Mouse (Mus musculus) embryonic facial prominence, embryonic 11.5 days (tissue): ENCODE measurements around the gene Tnrc6c. TPM values are rescaled to one million over a fixed set of nuclear protein-coding genes. Genes with fewer than 3 reads are reported as not detected.
A peak's percentile ranks its signal among the peaks of the same experiment; 100 is the strongest.

ENCODE experiments used
- ATAC-seq: fragments of 200-750 bp; cut with Nextera tagmentation; replicated peaks from 2 replicates; pipeline ENCODE4 v1.8.0; 2017; ENCODE audit warnings: low read depth; ENCODE audit not compliant: insufficient number of reproducible peaks, low FRiP score, low TSS enrichment
- DNase-seq: peaks from one replicate; pipeline ENCODE4 v3.0.0-alpha.2; 2015; ENCODE audit warnings: low spot score
- H3K27ac ChIP-seq: fragments of 300-500 bp; sonication (generic); replicated peaks from 2 replicates; pipeline ENCODE4 v1.5.1; 2014; ENCODE audit warnings: mild to moderate bottlenecking, low read depth, low read length, control low read depth
- H3K27me3 ChIP-seq: fragments of 300-500 bp; sonication (generic); 2 replicates; pipeline ENCODE4 v1.6.1; 2014; ENCODE audit warnings: mild to moderate bottlenecking, low read length, moderate library complexity, mixed read lengths; ENCODE audit not compliant: control insufficient read depth, insufficient read depth
- H3K36me3 ChIP-seq: fragments of 300-500 bp; sonication (generic); replicated peaks from 2 replicates; pipeline ENCODE4 v1.6.1; 2014; ENCODE audit warnings: low read depth, mild to moderate bottlenecking, low read length, moderate library complexity, mixed read lengths; ENCODE audit not compliant: control insufficient read depth, insufficient read depth
- H3K4me1 ChIP-seq: fragments of 300-500 bp; sonication (generic); 2 replicates; pipeline ENCODE4 v1.6.1; 2014; ENCODE audit warnings: low read length, mixed read lengths; ENCODE audit not compliant: control insufficient read depth, insufficient read depth
- H3K4me2 ChIP-seq: fragments of 300-500 bp; sonication (generic); 2 replicates; pipeline ENCODE4 v1.6.1; 2014; ENCODE audit warnings: low read depth, mild to moderate bottlenecking, control low read depth, low read length, moderate library complexity
- H3K4me3 ChIP-seq: fragments of 300-500 bp; sonication (generic); 2 replicates; pipeline ENCODE4 v1.5.1; 2014; ENCODE audit warnings: low read depth, low read length, control low read depth
- H3K9ac ChIP-seq: fragments of 300-500 bp; sonication (generic); replicated peaks from 2 replicates; pipeline ENCODE4 v1.6.1; 2014; ENCODE audit warnings: mild to moderate bottlenecking, control low read depth, low read length
- H3K9me3 ChIP-seq: fragments of 300-500 bp; sonication (generic); replicated peaks from 2 replicates; pipeline ENCODE4 v1.6.1; 2016; ENCODE audit warnings: mild to moderate bottlenecking, low read length, inconsistent platforms, mixed read lengths; ENCODE audit not compliant: control insufficient read depth
- WGBS: fragments of 180-500 bp; shearing (Covaris S2); extraction: QIAGEN DNeasy Blood & Tissue Kit; methylation state at CpG from one replicate; pipeline ENCODE4 v1.1.7; 2014; 5-methylcytosine and 5-hydroxymethylcytosine counted together
- polyA plus RNA-seq: library from polyadenylated mRNA; unstranded; fragments of >200 nt; fragmentation: Nextera tagmentation; extraction: Ambion mirVana; gene quantifications from 2 replicates; pipeline ENCODE4 v1.2.1, GENCODE M21; 2014

The Tnrc6c gene
- polyA plus RNA-seq, 1 experiment from 2014 or later = 16.7 TPM

DNA sequence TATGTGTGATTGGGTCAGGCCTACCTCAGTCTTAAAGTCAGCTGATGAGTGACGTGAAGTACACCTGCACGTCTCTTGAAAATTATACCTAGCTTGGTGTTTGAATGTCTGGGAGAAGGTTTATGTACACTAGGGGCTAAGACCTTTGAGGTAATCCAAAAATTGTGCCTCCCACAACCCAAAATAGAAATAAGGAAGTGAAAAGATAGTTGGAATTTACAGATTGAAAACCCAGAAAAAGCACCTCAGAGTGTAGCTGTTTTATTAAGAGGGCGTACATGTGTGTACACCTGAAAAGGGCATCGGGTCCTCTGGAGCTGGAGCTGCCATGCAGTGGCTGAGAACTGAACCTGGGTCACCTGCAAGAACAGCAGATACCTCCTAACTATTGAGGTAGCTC, 24.1 kb downstream of the Tnrc6c start:
- H3K9ac ChIP-seq = no peak overlapping the region
- no peaks in the 10 kb centered on the region for H3K27me3 ChIP-seq
- no peak overlapping the region for H3K4me3 ChIP-seq
- H3K9me3 ChIP-seq = no peaks in the 10 kb centered on the region
- WGBS = 90% methylated on average over 4 of the region's 4 CpGs
- no peaks in the 10 kb centered on the region for H3K36me3 ChIP-seq
- no peak overlapping the region for H3K27ac ChIP-seq
- H3K4me1 ChIP-seq = no peaks in the 10 kb centered on the region
- DNase-seq (no peak), ATAC-seq (no peak)
- no peak overlapping the region for H3K4me2 ChIP-seq

DNA sequence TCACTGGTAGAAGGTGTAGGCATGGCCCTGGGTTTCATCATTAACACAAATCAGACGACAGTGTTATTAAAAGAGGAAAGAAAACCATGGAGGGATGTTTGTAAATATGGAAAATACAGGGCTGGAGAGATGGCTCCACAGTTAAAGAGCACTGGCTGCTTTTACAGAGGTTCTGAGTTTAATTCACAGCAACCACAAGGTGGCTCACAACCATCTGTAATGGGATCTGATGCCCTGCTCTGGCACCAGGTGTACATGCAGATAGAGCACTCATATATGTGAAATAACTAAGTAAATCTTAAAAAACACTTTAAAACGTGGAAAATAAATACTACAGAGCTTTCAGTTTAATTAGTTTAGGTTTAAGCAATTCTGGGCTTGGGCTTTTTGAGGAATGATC, 24.7 kb downstream of the Tnrc6c start:
- H3K36me3 ChIP-seq = no peaks in the 10 kb centered on the region
- DNase-seq = no peak
- H3K9ac ChIP-seq = no peak overlapping the region
- no peaks in the 10 kb centered on the region for H3K9me3 ChIP-seq
- 58% methylated on average over 2 of the region's 2 CpGs for WGBS
- H3K4me3 ChIP-seq = no peak overlapping the region
- no peaks in the 10 kb centered on the region for H3K4me1 ChIP-seq
- no peak overlapping the region for H3K4me2 ChIP-seq
- ATAC-seq = no peak
- no peaks in the 10 kb centered on the region for H3K27me3 ChIP-seq
- H3K27ac ChIP-seq = no peak overlapping the region

- no peaks in the 10 kb centered on the region for H3K27me3 ChIP-seq
- H3K9ac ChIP-seq = no peak overlapping the region
- DNase-seq (no peak), ATAC-seq (no peak)
- no peaks in the 10 kb centered on the region for H3K9me3 ChIP-seq
- H3K4me1 ChIP-seq = no peaks in the 10 kb centered on the region; the same call in 1 of the 2 replicates
- 28% methylated on average over 5 of the region's 5 CpGs for WGBS
- no peak overlapping the region for H3K27ac ChIP-seq
- H3K36me3 ChIP-seq = no peaks in the 10 kb centered on the region
- no peak overlapping the region for H3K4me3 ChIP-seq
- no peak overlapping the region for H3K4me2 ChIP-seq
Measured at GRCm38 (mm10) chr11:117684640-117685039, 30.6 kb downstream of the Tnrc6c start.

DNA sequence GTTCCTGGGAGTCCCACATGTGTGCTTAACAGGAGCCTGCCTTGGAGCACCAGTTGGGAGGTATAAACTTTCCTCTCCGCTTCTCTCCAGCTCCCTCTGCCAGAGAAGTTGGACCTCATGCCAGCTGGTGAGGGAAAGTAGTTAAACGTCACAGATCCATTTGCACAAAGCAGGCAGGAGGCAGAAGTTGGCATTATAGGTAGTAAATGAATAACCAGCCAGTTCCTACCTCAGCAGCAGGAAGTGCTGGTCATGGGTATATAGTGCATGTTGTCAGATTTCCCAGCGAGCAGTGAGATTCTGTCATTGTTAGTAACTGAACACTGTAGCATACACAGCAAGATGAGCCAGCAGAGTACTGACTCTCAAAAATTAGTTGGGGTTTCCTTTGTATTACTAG, 31.4 kb downstream of the Tnrc6c start:
- no peaks in the 10 kb centered on the region for H3K27me3 ChIP-seq
- no peak overlapping the region for H3K4me3 ChIP-seq
- DNase-seq (no peak), ATAC-seq (no peak)
- H3K36me3 ChIP-seq = no peaks in the 10 kb centered on the region
- H3K4me2 ChIP-seq = no peak overlapping the region
- no peak overlapping the region for H3K9ac ChIP-seq
- WGBS = 69% methylated on average over 3 of the region's 3 CpGs
- H3K9me3 ChIP-seq = no peaks in the 10 kb centered on the region
- H3K27ac ChIP-seq = no peak overlapping the region
- H3K4me1 ChIP-seq = no peaks in the 10 kb centered on the region; the same call in 1 of the 2 replicates

DNA sequence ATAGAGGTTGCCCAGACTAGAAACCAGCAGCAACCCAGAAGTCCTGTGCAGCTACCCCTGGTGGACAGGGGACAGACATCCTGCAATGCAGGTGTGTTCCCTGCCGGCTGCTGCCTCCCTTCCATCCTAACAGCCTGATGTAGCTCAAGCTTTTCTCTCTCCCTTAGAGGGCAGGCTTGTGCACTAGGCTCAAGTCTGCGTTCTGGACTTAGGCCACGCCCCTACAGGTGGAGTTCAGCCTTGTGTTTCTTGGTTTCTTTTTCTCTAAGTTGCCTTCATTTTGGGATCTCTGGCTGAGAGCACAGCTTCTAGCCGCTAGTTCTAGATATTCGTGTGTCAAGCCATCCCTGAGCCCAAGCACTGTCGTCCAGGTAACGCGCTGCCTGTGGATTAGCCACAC, 31.9 kb downstream of the Tnrc6c start:
- Histone ChIP-seq H3K4me3 (no peak overlapping the region), H3K27me3 (no peaks in the 10 kb centered on the region), H3K4me2 (no peak overlapping the region), H3K36me3 (no peaks in the 10 kb centered on the region), H3K4me1 (no peaks in the 10 kb centered on the region; the same call in 1 of the 2 replicates), H3K9ac (no peak overlapping the region), H3K27ac (no peak overlapping the region), H3K9me3 (no peaks in the 10 kb centered on the region)
- DNase-seq = peak; percentile 17
- 65% methylated on average over 8 of the region's 8 CpGs for WGBS
- no peak for ATAC-seq

- Histone ChIP-seq H3K27ac (no peak overlapping the region), H3K9me3 (no peaks in the 10 kb centered on the region), H3K27me3 (no peaks in the 10 kb centered on the region), H3K4me1 (no peaks in the 10 kb centered on the region; the same call in 1 of the 2 replicates), H3K36me3 (no peaks in the 10 kb centered on the region), H3K4me3 (no peak overlapping the region), H3K4me2 (no peak overlapping the region), H3K9ac (no peak overlapping the region)
- 65% methylated on average over 2 of the region's 2 CpGs for WGBS
- DNase-seq = no peak
- ATAC-seq = no peak
Measured at GRCm38 (mm10) chr11:117688603-117689002, 34.5 kb downstream of the Tnrc6c start.

DNA sequence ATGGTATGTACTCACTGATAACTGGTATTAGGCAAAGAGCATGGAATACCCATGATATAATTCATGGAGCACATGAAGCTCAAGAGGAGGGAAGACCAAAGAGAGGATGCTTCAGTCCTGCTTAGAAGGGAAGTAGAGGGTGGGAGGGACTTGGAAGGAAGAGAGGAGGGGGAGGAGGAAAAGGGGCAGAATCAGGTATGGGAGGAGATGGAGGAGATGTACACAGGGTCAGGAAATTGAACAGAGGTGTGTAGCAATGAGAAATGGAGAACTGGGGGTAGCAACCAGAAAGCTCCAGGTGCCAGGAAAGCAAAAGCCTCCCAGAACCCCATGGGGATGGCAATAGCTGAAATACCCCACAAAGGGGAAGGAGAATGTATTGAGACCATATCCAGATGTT, 37.2 kb downstream of the Tnrc6c start:
- Histone ChIP-seq H3K4me1 (no peaks in the 10 kb centered on the region; the same call in 1 of the 2 replicates), H3K27me3 (no peaks in the 10 kb centered on the region), H3K4me2 (no peak overlapping the region), H3K36me3 (no peaks in the 10 kb centered on the region), H3K27ac (no peak overlapping the region), H3K9me3 (no peaks in the 10 kb centered on the region), H3K4me3 (no peak overlapping the region), H3K9ac (no peak overlapping the region)
- DNase-seq = no peak
- no peak for ATAC-seq

DNA sequence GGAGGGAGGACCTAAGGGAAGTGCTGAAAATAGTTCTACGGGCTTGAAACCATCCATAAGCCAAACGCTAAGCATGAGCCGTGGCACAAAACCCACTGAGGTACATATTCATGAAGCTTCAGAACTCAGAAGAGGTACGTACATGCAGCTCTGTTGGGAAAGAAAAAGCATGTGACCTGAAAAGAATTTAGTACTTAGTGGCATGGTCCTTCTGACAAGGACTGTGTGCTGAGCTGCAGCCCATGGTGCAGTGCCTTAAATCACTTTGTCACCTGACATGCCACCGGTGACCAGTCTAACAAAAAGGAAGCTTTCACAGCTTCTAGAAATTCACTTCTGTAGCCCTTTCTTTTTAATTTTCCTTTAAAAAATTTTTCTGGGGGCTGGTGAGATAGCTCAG, 40.0 kb downstream of the Tnrc6c start:
- Histone ChIP-seq H3K4me3 (no peak overlapping the region), H3K27me3 (no peaks in the 10 kb centered on the region), H3K36me3 (no peaks in the 10 kb centered on the region), H3K27ac (no peak overlapping the region), H3K9ac (no peak overlapping the region), H3K9me3 (no peaks in the 10 kb centered on the region), H3K4me2 (no peak overlapping the region), H3K4me1 (no peaks in the 10 kb centered on the region; the same call in 1 of the 2 replicates)
- ATAC-seq = no peak
- no peak for DNase-seq
- WGBS = 93% methylated on average over 5 of the region's 5 CpGs
